11 mouse cellular contexts compared by ENCODE assay signal in the genomic region with DNA sequence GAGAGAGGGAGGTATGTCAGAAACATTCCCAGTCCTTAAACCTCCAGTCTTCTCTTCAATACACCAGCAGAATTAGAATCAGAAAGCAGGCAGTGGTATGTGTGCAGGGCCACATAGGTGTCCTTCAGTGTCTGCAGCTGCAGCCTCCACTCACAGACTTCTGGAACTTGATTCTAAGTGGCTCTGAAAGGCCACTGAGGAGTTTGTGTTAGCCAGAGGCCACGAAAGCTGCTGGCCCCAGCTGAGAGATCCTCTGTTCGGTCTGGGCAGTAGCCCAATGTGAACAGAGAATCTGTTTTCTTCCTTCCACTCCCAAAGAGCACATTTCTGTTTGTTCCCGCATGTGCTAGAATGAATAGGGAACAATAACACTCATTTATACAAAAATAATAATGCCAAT.
DNase-seq lines count a peak whose midpoint lies in the region; ATAC-seq lines count a peak whose summit lies in the region.
"Had no signal": no experiment of that assay in that cellular context is flagged by ENCODE, and none has a peak within 500 bp of the region (broad histone marks: within the 10 kb centered on the region; RNA-seq: fewer than 3 reads in every experiment).

No protein-coding gene starts in this region.

- no peak overlapping the region for H3K9ac ChIP-seq in midbrain, embryonic 15.5 days
- no peak overlapping the region for H3K9ac ChIP-seq in midbrain, embryonic 13.5 days (replicated peaks)
- no peak overlapping the region for H3K9ac ChIP-seq in intestine, embryonic 16.5 days (ENCODE audit: low read depth, low read length)

- WGBS in midbrain, embryonic 15.5 days = 58% methylated on average over 3 of the region's 3 CpGs
- 67% methylated on average over 3 of the region's 3 CpGs for WGBS in midbrain, embryonic 13.5 days
- WGBS in intestine, embryonic 16.5 days = 78% methylated on average over 3 of the region's 3 CpGs

- no peak overlapping the region for H3K4me3 ChIP-seq in midbrain, embryonic 15.5 days
- H3K4me3 ChIP-seq in midbrain, embryonic 13.5 days (replicated peaks) = no peak overlapping the region
- H3K4me3 ChIP-seq in intestine, embryonic 16.5 days (ENCODE audit: low read length) = no peak overlapping the region
- H3K4me3 ChIP-seq: myocyte had no signal

- no peak overlapping the region for H3K4me2 ChIP-seq in midbrain, embryonic 15.5 days
- H3K4me2 ChIP-seq in midbrain, embryonic 13.5 days (replicated peaks) = no peak overlapping the region
- H3K4me2 ChIP-seq in intestine, embryonic 16.5 days (ENCODE audit: low read depth, low read length) = no peak overlapping the region
- H3K4me2 ChIP-seq: liver, embryonic 11.5 days had no signal

- no peaks in the 10 kb centered on the region for H3K9me3 ChIP-seq in midbrain, embryonic 15.5 days
- no peaks in the 10 kb centered on the region for H3K9me3 ChIP-seq in midbrain, embryonic 13.5 days
- no peaks in the 10 kb centered on the region for H3K9me3 ChIP-seq in intestine, embryonic 16.5 days (ENCODE audit: control insufficient read depth, low read length)

- H3K27me3 ChIP-seq in midbrain, embryonic 15.5 days (replicated peaks) = no peaks in the 10 kb centered on the region
- no peaks in the 10 kb centered on the region for H3K27me3 ChIP-seq in midbrain, embryonic 13.5 days
- no peaks in the 10 kb centered on the region for H3K27me3 ChIP-seq in intestine, embryonic 16.5 days (replicated peaks; ENCODE audit: control insufficient read depth, insufficient read depth, low read length)

- H3K4me1 ChIP-seq in midbrain, embryonic 15.5 days = no peaks in the 10 kb centered on the region
- no peaks in the 10 kb centered on the region for H3K4me1 ChIP-seq in midbrain, embryonic 13.5 days (replicated peaks)
- no peaks in the 10 kb centered on the region for H3K4me1 ChIP-seq in intestine, embryonic 16.5 days (ENCODE audit: control insufficient read depth, insufficient read depth, low read length)

- peak; percentile 41 to 63 for DNase-seq in frontal cortex, adult 2 months (ENCODE audit: extremely low spot score in 1 of 2, low spot score in 1 of 2)
- peak; percentile 85 for DNase-seq in layer of hippocampus, adult 9-11 months
- peak; percentile 30 for DNase-seq in skeletal muscle tissue, adult 2 months (ENCODE audit: low read depth, low spot score)
- no peak for DNase-seq in kidney, postnatal 36 days
- no peak for DNase-seq in ovary, postnatal 10 days (ENCODE audit: low spot score)
- DNase-seq: thymus, postnatal 14 days had no signal

- H3K36me3 ChIP-seq in midbrain, embryonic 15.5 days (replicated peaks) = no peaks in the 10 kb centered on the region
- no peaks in the 10 kb centered on the region for H3K36me3 ChIP-seq in midbrain, embryonic 13.5 days
- no peaks in the 10 kb centered on the region for H3K36me3 ChIP-seq in intestine, embryonic 16.5 days (ENCODE audit: control insufficient read depth, insufficient read depth, low read length)

- peak; percentile 74 for ATAC-seq in midbrain, embryonic 15.5 days (replicated peaks)
- ATAC-seq in midbrain, embryonic 13.5 days = no peak
- ATAC-seq in intestine, embryonic 16.5 days = no peak

- H3K27ac ChIP-seq in midbrain, embryonic 15.5 days = no peak overlapping the region
- H3K27ac ChIP-seq in midbrain, embryonic 13.5 days = no peak overlapping the region
- H3K27ac ChIP-seq in intestine, embryonic 16.5 days (ENCODE audit: low read length) = no peak overlapping the region

Comparison
In these comparisons a context has a peak if more than half of its experiments do, and no peak if none do; other contexts are left out.
1. DNase-seq: peak in frontal cortex, adult 2 months (2 of 2), layer of hippocampus, adult 9-11 months (single experiment) and skeletal muscle tissue, adult 2 months (single experiment); none in kidney, postnatal 36 days (0 of 2) and ovary, postnatal 10 days (single experiment).